29 mouse cellular contexts compared by ENCODE assay signal in genomic region chr16:97203554-97203953, GRCm38 (mm10). TPM values are rescaled to one million over a fixed set of nuclear protein-coding genes. Genes with fewer than 3 reads are reported as not detected.
"Had no signal": no experiment of that assay in that cellular context is flagged by ENCODE, and none has a peak within 500 bp of the region (broad histone marks: within the 10 kb centered on the region; RNA-seq: fewer than 3 reads in every experiment).

No protein-coding gene starts in this region.

- H3K36me3 ChIP-seq: embryonic facial prominence, embryonic 10.5 days; embryonic facial prominence, embryonic 12.5 days; embryonic facial prominence, embryonic 13.5 days; embryonic facial prominence, embryonic 15.5 days; forebrain, embryonic 10.5 days; forebrain, embryonic 12.5 days; forebrain, embryonic 15.5 days had no signal

- H3K27ac ChIP-seq: embryonic facial prominence, embryonic 10.5 days; embryonic facial prominence, embryonic 12.5 days; embryonic facial prominence, embryonic 13.5 days; embryonic facial prominence, embryonic 15.5 days; forebrain, embryonic 10.5 days; forebrain, embryonic 12.5 days; forebrain, embryonic 13.5 days; forebrain, embryonic 15.5 days; gastrocnemius, adult 2 months; heart, adult 2 months had no signal

- H3K9me3 ChIP-seq: embryonic facial prominence, embryonic 10.5 days; embryonic facial prominence, embryonic 12.5 days; embryonic facial prominence, embryonic 13.5 days; embryonic facial prominence, embryonic 15.5 days; forebrain, embryonic 10.5 days; forebrain, embryonic 12.5 days; forebrain, embryonic 13.5 days; forebrain, embryonic 15.5 days had no signal

- H3K4me2 ChIP-seq: embryonic facial prominence, embryonic 12.5 days; embryonic facial prominence, embryonic 13.5 days; embryonic facial prominence, embryonic 15.5 days; forebrain, embryonic 12.5 days; forebrain, embryonic 13.5 days; forebrain, embryonic 15.5 days had no signal

- H3K27me3 ChIP-seq: embryonic facial prominence, embryonic 12.5 days; embryonic facial prominence, embryonic 13.5 days; embryonic facial prominence, embryonic 15.5 days; forebrain, embryonic 12.5 days; forebrain, embryonic 13.5 days; forebrain, embryonic 15.5 days had no signal

- DNase-seq: cerebellum, adult 9-10 months; cerebellum, adult 9-11 months; cerebellum, postnatal 10 days; cerebellum, postnatal 14 days; cerebellum, postnatal 25 days; cerebellum, postnatal 36 days; embryo, embryonic 11 days; forebrain, postnatal 0 days; gastrocnemius, adult 2 months; gastrocnemius, postnatal 10 days; gastrocnemius, postnatal 14 days; gastrocnemius, postnatal 25 days; gastrocnemius, postnatal 36 days; heart, adult 11 months; heart, adult 18-20 months; heart, adult 2 months had no signal

- ATAC-seq: forebrain, embryonic 13.5 days; forebrain, embryonic 14.5 days; forebrain, embryonic 15.5 days; forebrain, embryonic 16.5 days; forebrain, postnatal 0 days had no signal

- H3K4me1 ChIP-seq: embryonic facial prominence, embryonic 10.5 days; embryonic facial prominence, embryonic 12.5 days; embryonic facial prominence, embryonic 13.5 days; embryonic facial prominence, embryonic 15.5 days; forebrain, embryonic 10.5 days; forebrain, embryonic 12.5 days; forebrain, embryonic 13.5 days; forebrain, embryonic 15.5 days had no signal

- H3K4me3 ChIP-seq: embryonic facial prominence, embryonic 10.5 days; embryonic facial prominence, embryonic 12.5 days; embryonic facial prominence, embryonic 13.5 days; embryonic facial prominence, embryonic 15.5 days; erythroblast, embryonic 14.5 days; forebrain, embryonic 10.5 days; forebrain, embryonic 12.5 days; forebrain, embryonic 13.5 days; forebrain, embryonic 15.5 days; gastrocnemius, adult 2 months; heart, adult 2 months had no signal

- H3K9ac ChIP-seq: embryonic facial prominence, embryonic 12.5 days; embryonic facial prominence, embryonic 13.5 days; embryonic facial prominence, embryonic 15.5 days; forebrain, embryonic 12.5 days; forebrain, embryonic 13.5 days; forebrain, embryonic 15.5 days; forebrain, postnatal 0 days had no signal

RNA-seq across cellular contexts. Expression of gene Dscam, which starts 33.0 kb away (rescaled TPM):
- total RNA-seq: gastrocnemius, adult 18-20 months; gastrocnemius, adult 2 months; gastrocnemius, postnatal 25 days; gastrocnemius, postnatal 36 days; heart, adult 2 months; heart, adult 8-10 months had no signal
- polyA plus RNA-seq: erythroblast, embryonic 14.5 days had no signal
